Mouse (Mus musculus): Measurements from ENCODE around the gene Rps6ka5. TPM values are rescaled to one million over a fixed set of nuclear protein-coding genes. Genes with fewer than 3 reads are reported as not detected.

Gene Rps6ka5
- total and polyA plus RNA-seq, 2 experiments = 0.29 to 2.0 TPM

DNA sequence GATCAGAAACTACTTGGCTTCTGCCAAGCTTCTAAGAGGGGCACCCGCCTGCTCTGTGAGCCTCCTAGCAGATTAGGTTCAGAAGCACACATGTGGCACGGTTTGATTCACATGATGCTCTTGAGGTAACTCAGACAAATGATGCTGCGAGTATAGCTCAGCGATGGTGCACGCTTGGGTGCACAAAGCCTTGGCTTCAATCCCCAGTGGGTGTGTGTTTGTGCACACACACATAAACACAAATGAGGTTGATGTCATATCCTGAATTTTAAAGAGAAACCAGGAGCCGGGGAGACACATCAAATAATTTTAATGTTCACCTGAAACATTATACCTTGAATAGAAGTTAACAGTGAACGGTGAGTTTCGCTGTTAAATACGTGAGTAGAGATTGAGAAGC is 199.5 kb downstream of the Rps6ka5 start:
- no peaks in the 10 kb centered on the region for H3K36me3 ChIP-seq (ENCODE audit: control insufficient read depth, insufficient read depth, low read length)
- no peak for DNase-seq (ENCODE audit: extremely low read depth, low read depth, low spot score)
- H3K9ac ChIP-seq (ENCODE audit: low read depth, low read length) = no peak overlapping the region
- TF ChIP-seq POLR2A (IDR thresholded peaks at IDR 0.05; ENCODE audit: extremely low read depth, insufficient read depth, low read length) (no peak), CTCF (IDR thresholded peaks at IDR 0.05; ENCODE audit: low read depth, low read length) (no peak)
- no peaks in the 10 kb centered on the region for H3K27me3 ChIP-seq (ENCODE audit: control insufficient read depth, insufficient read depth, low read length)
- no peak overlapping the region for H3K27ac ChIP-seq (replicated peaks; ENCODE audit: insufficient read depth, low read depth, low read length)
- H3K79me2 ChIP-seq (ENCODE audit: control insufficient read depth, insufficient read depth, low read length) = no peaks in the 10 kb centered on the region
- 84% methylated on average over 9 of the region's 9 CpGs for WGBS
- no peak overlapping the region for H3K4me3 ChIP-seq (ENCODE audit: insufficient read depth, low read depth, low read length)
- peaks cover 2% of the 10 kb centered on the region; the same call in 1 of the 2 replicates for H3K4me1 ChIP-seq (ENCODE audit: control insufficient read depth, insufficient read depth, low read length)

DNA sequence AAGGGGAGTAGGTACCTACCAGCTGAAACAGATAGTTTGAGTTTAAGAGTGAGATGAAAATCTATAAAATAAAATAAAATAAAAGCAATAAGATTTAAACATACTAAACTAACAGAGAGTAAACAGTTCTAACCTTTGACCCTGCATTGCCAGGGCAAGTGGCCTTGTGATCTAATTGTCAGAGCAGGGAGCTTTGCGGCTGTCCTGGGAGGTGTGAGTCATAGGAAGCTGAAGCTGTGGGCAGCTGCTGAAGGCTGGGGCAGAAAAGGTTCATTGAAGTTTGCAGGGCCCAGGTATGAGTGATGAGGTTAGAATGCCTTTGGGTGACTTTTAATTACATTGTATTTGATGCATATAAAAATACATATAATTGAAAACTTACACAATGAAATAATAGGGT is 200.8 kb downstream of the Rps6ka5 start:
- H3K27ac ChIP-seq (replicated peaks; ENCODE audit: insufficient read depth, low read depth, low read length) = no peak overlapping the region
- TF ChIP-seq POLR2A (IDR thresholded peaks at IDR 0.05; ENCODE audit: extremely low read depth, insufficient read depth, low read length) (no peak), CTCF (IDR thresholded peaks at IDR 0.05; ENCODE audit: low read depth, low read length) (no peak)
- no peaks in the 10 kb centered on the region for H3K27me3 ChIP-seq (ENCODE audit: control insufficient read depth, insufficient read depth, low read length)
- H3K36me3 ChIP-seq (ENCODE audit: control insufficient read depth, insufficient read depth, low read length) = no peaks in the 10 kb centered on the region
- H3K79me2 ChIP-seq (ENCODE audit: control insufficient read depth, insufficient read depth, low read length) = no peaks in the 10 kb centered on the region
- no peak overlapping the region for H3K4me3 ChIP-seq (ENCODE audit: insufficient read depth, low read depth, low read length)
- peak; percentile 44 for DNase-seq (ENCODE audit: extremely low read depth, low read depth, low spot score)
- 13% methylated on average over 1 of the region's 1 CpGs for WGBS
- peaks cover 2% of the 10 kb centered on the region; the same call in 1 of the 2 replicates for H3K4me1 ChIP-seq (ENCODE audit: control insufficient read depth, insufficient read depth, low read length)
- no peak overlapping the region for H3K9ac ChIP-seq (ENCODE audit: low read depth, low read length)

DNA sequence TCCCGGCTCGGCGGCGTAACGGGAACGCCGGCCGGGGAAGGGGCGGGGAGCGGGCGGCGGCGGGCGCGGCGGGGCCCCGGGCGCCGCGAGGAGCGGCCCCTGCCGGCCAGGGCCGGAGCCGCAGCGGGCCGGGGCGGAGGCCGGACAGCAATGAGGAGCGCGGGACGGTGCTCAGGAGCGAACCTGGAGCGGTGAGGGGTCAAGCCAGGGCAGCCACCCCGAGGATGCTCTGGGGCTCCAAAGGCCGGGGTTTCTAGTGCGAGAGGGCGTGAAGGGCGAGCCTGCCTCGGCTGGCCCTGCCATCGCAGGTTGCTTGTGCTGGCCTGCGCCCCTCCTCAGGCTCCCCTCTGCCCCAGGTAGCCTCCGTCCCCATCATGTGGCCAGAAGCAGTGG is 206.0 kb downstream of the Rps6ka5 start, which contains the start of gene Ttc7b:
Gene Ttc7b (minus strand): TSS at position 33 of the 393 bp plus-strand sequence.
- H3K4me3 ChIP-seq (ENCODE audit: insufficient read depth, low read depth, low read length) = peak within 1 kb of the TSS; percentile 86
- no peaks in the 10 kb centered on the region for H3K27me3 ChIP-seq (ENCODE audit: control insufficient read depth, insufficient read depth, low read length)
- no peaks in the 10 kb centered on the region for H3K36me3 ChIP-seq (ENCODE audit: control insufficient read depth, insufficient read depth, low read length)
- H3K79me2 ChIP-seq (ENCODE audit: control insufficient read depth, insufficient read depth, low read length) = peaks cover 25% of the 10 kb centered on the region
- no peak for DNase-seq (ENCODE audit: extremely low read depth, low read depth, low spot score)
- peak within 1 kb of the TSS; percentile 68 for H3K27ac ChIP-seq (replicated peaks; ENCODE audit: insufficient read depth, low read depth, low read length)
- TF ChIP-seq POLR2A (IDR thresholded peaks at IDR 0.05; ENCODE audit: extremely low read depth, insufficient read depth, low read length) = no peak
- peak; percentile 64 for TF ChIP-seq CTCF (IDR thresholded peaks at IDR 0.05; ENCODE audit: low read depth, low read length)
- peaks cover 18% of the 10 kb centered on the region for H3K4me1 ChIP-seq (ENCODE audit: control insufficient read depth, insufficient read depth, low read length)
- 10% methylated on average over 42 of the region's 42 CpGs for WGBS
- peak within 1 kb of the TSS; percentile 97 for H3K9ac ChIP-seq (ENCODE audit: low read depth, low read length)

DNA sequence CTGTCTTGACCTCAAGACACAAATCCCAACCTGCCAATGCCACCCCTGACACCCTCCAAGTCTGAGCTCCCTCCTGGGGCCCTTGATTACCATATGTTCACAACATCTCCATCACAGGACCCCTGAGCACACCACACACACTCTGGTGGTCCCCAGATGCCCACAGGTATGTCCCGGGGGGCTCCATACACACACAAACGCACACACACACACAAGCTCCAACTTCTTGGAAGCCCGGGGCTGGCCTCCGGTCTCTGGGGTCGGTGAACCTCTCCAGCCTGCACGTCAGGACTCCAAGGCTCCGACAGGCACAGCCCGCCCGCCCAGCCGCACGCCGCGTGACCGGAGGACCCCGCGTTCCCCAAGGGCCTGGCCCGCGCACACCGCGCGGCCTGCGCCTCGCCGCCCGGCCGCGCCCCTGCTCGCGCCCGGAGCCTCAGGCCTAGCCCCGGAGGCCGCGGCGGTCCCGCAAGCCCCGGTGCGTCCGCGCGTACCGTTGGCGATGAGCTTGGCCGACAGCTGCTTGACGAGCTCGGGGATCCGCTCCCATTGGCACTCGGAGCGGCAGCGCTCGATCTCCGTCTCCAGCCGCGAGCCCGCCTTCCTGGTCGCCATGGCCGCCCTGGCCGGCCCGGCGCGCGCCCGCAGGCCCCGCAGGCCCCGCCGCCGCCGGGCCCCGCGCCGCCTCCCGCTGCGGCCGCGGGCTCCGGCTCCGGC is 206.5 kb downstream of the Rps6ka5 start:
- Histone ChIP-seq H3K27ac (replicated peaks; ENCODE audit: insufficient read depth, low read depth, low read length) (peak overlapping the region; percentile 68), H3K36me3 (ENCODE audit: control insufficient read depth, insufficient read depth, low read length) (no peaks in the 10 kb centered on the region), H3K4me3 (ENCODE audit: insufficient read depth, low read depth, low read length) (peak overlapping the region; percentile 86), H3K79me2 (ENCODE audit: control insufficient read depth, insufficient read depth, low read length) (peaks cover 29% of the 10 kb centered on the region), H3K4me1 (ENCODE audit: control insufficient read depth, insufficient read depth, low read length) (peaks cover 18% of the 10 kb centered on the region), H3K9ac (ENCODE audit: low read depth, low read length) (peak overlapping the region; percentile 97), H3K27me3 (ENCODE audit: control insufficient read depth, insufficient read depth, low read length) (no peaks in the 10 kb centered on the region)
- TF ChIP-seq CTCF (IDR thresholded peaks at IDR 0.05; ENCODE audit: low read depth, low read length) (no peak), POLR2A (IDR thresholded peaks at IDR 0.05; ENCODE audit: extremely low read depth, insufficient read depth, low read length) (no peak)
- 2% methylated on average over 76 of the region's 76 CpGs for whole genome bisulfite sequencing
- no peak for DNase-seq (ENCODE audit: extremely low read depth, low read depth, low spot score)

DNA sequence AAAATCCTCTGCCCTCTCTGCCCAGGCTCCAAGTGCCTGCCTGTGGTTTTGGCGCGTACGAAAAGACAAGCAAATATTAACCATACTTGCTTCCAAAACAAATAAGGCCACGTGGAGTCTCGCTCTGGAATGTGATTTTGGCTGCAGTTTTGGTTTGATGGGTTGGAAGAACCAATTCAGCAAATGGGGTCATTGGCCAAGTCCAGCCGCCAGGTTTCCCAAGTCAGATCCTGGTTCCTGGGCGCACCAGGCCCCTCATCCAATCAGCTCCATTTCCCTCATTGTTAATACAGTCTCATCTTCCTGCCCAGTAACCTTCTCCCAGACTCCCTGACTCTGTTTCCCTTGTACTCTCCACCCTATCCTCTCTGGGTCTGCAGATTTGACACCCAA is 207.1 kb downstream of the Rps6ka5 start:
- peaks cover 32% of the 10 kb centered on the region for H3K79me2 ChIP-seq (ENCODE audit: control insufficient read depth, insufficient read depth, low read length)
- H3K27ac ChIP-seq (replicated peaks; ENCODE audit: insufficient read depth, low read depth, low read length) = peak overlapping the region; percentile 68
- no peaks in the 10 kb centered on the region for H3K36me3 ChIP-seq (ENCODE audit: control insufficient read depth, insufficient read depth, low read length)
- peak; percentile 99 for DNase-seq (ENCODE audit: extremely low read depth, low read depth, low spot score)
- peak overlapping the region; percentile 97 for H3K9ac ChIP-seq (ENCODE audit: low read depth, low read length)
- H3K27me3 ChIP-seq (ENCODE audit: control insufficient read depth, insufficient read depth, low read length) = no peaks in the 10 kb centered on the region
- WGBS = 9% methylated on average over 7 of the region's 7 CpGs
- no peak for TF ChIP-seq CTCF (IDR thresholded peaks at IDR 0.05; ENCODE audit: low read depth, low read length)
- TF ChIP-seq POLR2A (IDR thresholded peaks at IDR 0.05; ENCODE audit: extremely low read depth, insufficient read depth, low read length) = no peak
- H3K4me1 ChIP-seq (ENCODE audit: control insufficient read depth, insufficient read depth, low read length) = peaks cover 18% of the 10 kb centered on the region
- peak overlapping the region; percentile 86 for H3K4me3 ChIP-seq (ENCODE audit: insufficient read depth, low read depth, low read length)

DNA sequence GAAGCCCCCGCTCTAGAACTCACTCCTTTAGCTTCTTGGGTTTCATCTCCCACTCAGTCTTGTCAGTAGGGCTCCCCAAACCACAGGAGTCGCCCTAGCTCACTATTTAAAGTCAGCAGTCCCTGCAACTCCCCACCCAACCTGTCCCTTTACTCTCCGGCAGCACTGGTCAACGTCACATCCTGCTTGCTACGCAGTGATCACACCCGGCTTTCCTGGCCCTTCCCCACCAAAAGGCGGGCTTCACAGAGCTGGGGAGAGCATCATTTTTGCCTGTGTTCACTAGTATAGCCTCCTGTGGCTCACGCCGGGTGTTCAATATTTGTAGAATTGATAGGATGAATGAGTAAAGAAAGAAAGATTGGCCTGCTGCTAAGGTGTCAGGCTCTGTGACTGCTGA is 209.4 kb downstream of the Rps6ka5 start:
- Histone ChIP-seq H3K4me1 (ENCODE audit: control insufficient read depth, insufficient read depth, low read length) (peaks cover 18% of the 10 kb centered on the region), H3K27me3 (ENCODE audit: control insufficient read depth, insufficient read depth, low read length) (no peaks in the 10 kb centered on the region), H3K9ac (ENCODE audit: low read depth, low read length) (no peak overlapping the region), H3K79me2 (ENCODE audit: control insufficient read depth, insufficient read depth, low read length) (peaks cover 48% of the 10 kb centered on the region), H3K36me3 (ENCODE audit: control insufficient read depth, insufficient read depth, low read length) (no peaks in the 10 kb centered on the region), H3K4me3 (ENCODE audit: insufficient read depth, low read depth, low read length) (no peak overlapping the region), H3K27ac (replicated peaks; ENCODE audit: insufficient read depth, low read depth, low read length) (no peak overlapping the region)
- TF ChIP-seq POLR2A (IDR thresholded peaks at IDR 0.05; ENCODE audit: extremely low read depth, insufficient read depth, low read length) (no peak), CTCF (IDR thresholded peaks at IDR 0.05; ENCODE audit: low read depth, low read length) (no peak)
- DNase-seq (ENCODE audit: extremely low read depth, low read depth, low spot score) = no peak
- WGBS = 85% methylated on average over 9 of the region's 9 CpGs

Data from liver, adult 2 months (tissue).